Mouse (Mus musculus) liver, embryonic 14.5 days (tissue): ENCODE measurements around the gene Lrrc36. TPM values are rescaled to one million over a fixed set of nuclear protein-coding genes. Genes with fewer than 3 reads are reported as not detected.

ENCODE experiments used
- ATAC-seq: fragments of 200-750 bp; cut with Nextera tagmentation; 2 replicates; pipeline ENCODE4 v1.8.0; 2017; ENCODE audit warnings: moderate number of reproducible peaks, mild to moderate bottlenecking, moderate library complexity; ENCODE audit not compliant: insufficient read depth
- DNase-seq, 3 experiments: peaks; one replicate each; pipeline ENCODE4 v3.0.0-alpha.2; 2012 to 2013; ENCODE audit warnings: low read depth in 3 of 3, low spot score in 3 of 3
- H3K27ac ChIP-seq: fragments of 300-500 bp; sonication (generic); 2 replicates; pipeline ENCODE4 v1.5.1; 2014; ENCODE audit warnings: moderate library complexity, mild to moderate bottlenecking, control low read depth, inconsistent platforms
- H3K27me3 ChIP-seq: fragments of 300-500 bp; sonication (generic); 2 replicates; pipeline ENCODE4 v1.6.1; 2014; ENCODE audit warnings: mild to moderate bottlenecking, low read length, moderate library complexity; ENCODE audit not compliant: control insufficient read depth, insufficient read depth
- H3K36me3 ChIP-seq: fragments of 300-500 bp; sonication (generic); replicated peaks from 2 replicates; pipeline ENCODE4 v1.6.1; 2014; ENCODE audit warnings: low read depth; ENCODE audit not compliant: control insufficient read depth, insufficient read depth
- H3K4me1 ChIP-seq, 2 experiments: fragments of 200-500 bp in 1 of 2; fragments of 300-500 bp in 1 of 2; sonication (generic) in 1 of 2; replicated peaks; 2 replicates each; pipeline ENCODE4 v1.6.1; 2012 to 2014; ENCODE audit warnings: antibody characterized with exemption in 1 of 2, inconsistent platforms in 1 of 2, low read length in 1 of 2; ENCODE audit not compliant: control insufficient read depth in 2 of 2, insufficient read depth in 2 of 2
- H3K4me2 ChIP-seq: fragments of 300-500 bp; sonication (generic); 2 replicates; pipeline ENCODE4 v1.6.1; 2014; ENCODE audit warnings: low read depth, mild to moderate bottlenecking, control low read depth, moderate library complexity
- H3K4me3 ChIP-seq, 2 experiments: fragments of 200-500 bp in 1 of 2; fragments of 300-500 bp in 1 of 2; sonication (generic) in 1 of 2; 2 replicates each; pipeline ENCODE4 v1.5.1; 2012 to 2014; ENCODE audit warnings: low read depth in 2 of 2, low read length in 2 of 2, mild to moderate bottlenecking in 2 of 2, control low read depth in 1 of 2, inconsistent platforms in 1 of 2, moderate library complexity in 1 of 2; ENCODE audit not compliant: insufficient read depth in 1 of 2
- H3K9ac ChIP-seq: fragments of 300-500 bp; sonication (generic); replicated peaks from 2 replicates; pipeline ENCODE4 v1.6.1; 2014; ENCODE audit warnings: mild to moderate bottlenecking, control low read depth, moderate library complexity
- H3K9me3 ChIP-seq: fragments of 300-500 bp; sonication (generic); 2 replicates; pipeline ENCODE4 v1.6.1; 2016; ENCODE audit warnings: low read length, mixed read lengths; ENCODE audit not compliant: control insufficient read depth
- CTCF ChIP-seq: IDR thresholded peaks from 2 replicates; pipeline ENCODE4 v1.5.1; 2016; ENCODE audit warnings: antibody characterized with exemption, low read depth, control low read depth
- EP300 ChIP-seq: IDR thresholded peaks from 2 replicates; pipeline ENCODE4 v1.6.1; 2016; ENCODE audit warnings: antibody characterized with exemption, low read depth
- WGBS: fragments of 180-500 bp; shearing (Covaris S2); extraction: QIAGEN DNeasy Blood & Tissue Kit; methylation state at CpG from one replicate; pipeline ENCODE4 v1.1.7; 2014; ENCODE audit not compliant: insufficient replicate concordance; 5-methylcytosine and 5-hydroxymethylcytosine counted together
- polyA plus RNA-seq, 2 experiments: library from polyadenylated mRNA; depleted of rRNA in 1 of 2; stranded (reverse) in 1 of 2; unstranded in 1 of 2; fragments of >200 nt; fragmentation: Nextera tagmentation in 1 of 2; extraction: Ambion mirVana in 1 of 2; gene quantifications; 2 replicates each; pipeline versions ENCODE4 v1.2.1 to v1.2.3; 2012 to 2014

Gene Lrrc36
- polyA plus RNA-seq, 2 experiments = 0.08 to 0.09 TPM

- H3K4me2 ChIP-seq = peak overlapping the region; percentile 43
- WGBS = 7% methylated on average over 10 of the region's 10 CpGs
- H3K9ac ChIP-seq = peak overlapping the region; percentile 14
- no peaks in the 10 kb centered on the region; the same call in 1 of the 2 replicates for H3K27me3 ChIP-seq
- H3K4me1 ChIP-seq = peaks cover 0 to 7% of the 10 kb centered on the region in 2 experiments
- ATAC-seq (no peak), DNase-seq (no peak)
- no peaks in the 10 kb centered on the region for H3K9me3 ChIP-seq
- TF ChIP-seq CTCF = no peak
- H3K27ac ChIP-seq = no peak overlapping the region
- H3K36me3 ChIP-seq = no peaks in the 10 kb centered on the region
- H3K4me3 ChIP-seq = peak overlapping the region in 1 of 2 experiments; percentile 5; a peak in 1 of 4 replicates
These were observed 41.8 kb downstream of the Lrrc36 start for GRCm38 (mm10) chr8:105455218-105455617.

- no peak overlapping the region for H3K9ac ChIP-seq
- H3K4me1 ChIP-seq = no peaks in the 10 kb centered on the region
- H3K9me3 ChIP-seq = no peaks in the 10 kb centered on the region
- no peak overlapping the region for H3K4me2 ChIP-seq
- TF ChIP-seq CTCF (no peak), EP300 (no peak)
- no peak overlapping the region for H3K27ac ChIP-seq
- H3K27me3 ChIP-seq = no peaks in the 10 kb centered on the region; the same call in 1 of the 2 replicates
- WGBS = 59% methylated on average over 13 of the region's 13 CpGs
- no peaks in the 10 kb centered on the region for H3K36me3 ChIP-seq
- H3K4me3 ChIP-seq = no peak overlapping the region
- DNase-seq (no peak), ATAC-seq (no peak)
These were observed 47.9 kb downstream of the Lrrc36 start for GRCm38 (mm10) chr8:105461085-105461803.

GRCm38 (mm10) chr8:105464595-105464994 is 51.2 kb downstream of the Lrrc36 start:
- ATAC-seq (no peak), DNase-seq (no peak)
- Histone ChIP-seq H3K4me2 (no peak overlapping the region), H3K4me3 (no peak overlapping the region), H3K27me3 (no peaks in the 10 kb centered on the region; the same call in 1 of the 2 replicates), H3K4me1 (peaks cover 2 to 5% of the 10 kb centered on the region in 2 experiments), H3K9ac (no peak overlapping the region), H3K36me3 (no peaks in the 10 kb centered on the region), H3K27ac (no peak overlapping the region), H3K9me3 (no peaks in the 10 kb centered on the region)
- no peak for TF ChIP-seq CTCF
- no peak for TF ChIP-seq EP300
- 69% methylated on average over 7 of the region's 7 CpGs for WGBS

- DNase-seq (no peak), ATAC-seq (no peak)
- 68% methylated on average over 6 of the region's 6 CpGs for WGBS
- H3K9ac ChIP-seq = no peak overlapping the region
- H3K4me3 ChIP-seq = no peak overlapping the region
- peaks cover 16 to 17% of the 10 kb centered on the region in 2 experiments for H3K4me1 ChIP-seq
- TF ChIP-seq EP300 (no peak), CTCF (no peak)
- H3K27ac ChIP-seq = no peak overlapping the region
- H3K4me2 ChIP-seq = no peak overlapping the region
- H3K36me3 ChIP-seq = no peaks in the 10 kb centered on the region
- no peaks in the 10 kb centered on the region for H3K9me3 ChIP-seq
- peaks cover 10% of the 10 kb centered on the region for H3K27me3 ChIP-seq
These were observed 52.9 kb downstream of the Lrrc36 start for GRCm38 (mm10) chr8:105466246-105466645.

GRCm38 (mm10) chr8:105466700-105467291 is 53.4 kb downstream of the Lrrc36 start:
- Histone ChIP-seq H3K36me3 (no peaks in the 10 kb centered on the region), H3K9ac (no peak overlapping the region), H3K4me3 (no peak overlapping the region), H3K27me3 (peaks cover 14% of the 10 kb centered on the region), H3K4me2 (no peak overlapping the region), H3K9me3 (no peaks in the 10 kb centered on the region), H3K27ac (no peak overlapping the region), H3K4me1 (peaks cover 16 to 21% of the 10 kb centered on the region in 2 experiments)
- no peak for DNase-seq
- 70% methylated on average over 7 of the region's 7 CpGs for WGBS
- TF ChIP-seq EP300 (no peak), CTCF (no peak)
- no peak for ATAC-seq
